Mouse (Mus musculus) midbrain, embryonic 12.5 days (tissue): ENCODE results near the gene Rnpep. TPM values are rescaled to one million over a fixed set of nuclear protein-coding genes. Genes with fewer than 3 reads are reported as not detected.
"Not testable (repeated sequence)": the region's sequence is repeated elsewhere in the genome, so short reads cannot be mapped to it uniquely, and the experiment has no call there.

Experiments used
- ATAC-seq: fragments of 200-750 bp; cut with Nextera tagmentation; 2 replicates; pipeline ENCODE4 v1.8.0; 2017; ENCODE audit warnings: low read depth, moderate TSS enrichment, moderate library complexity; ENCODE audit not compliant: low FRiP score
- H3K27ac ChIP-seq: fragments of 300-500 bp; sonication (generic); replicated peaks from 2 replicates; pipeline ENCODE4 v1.5.1; 2016; ENCODE audit warnings: mild to moderate bottlenecking
- H3K27me3 ChIP-seq: fragments of 300-500 bp; sonication (generic); 2 replicates; pipeline ENCODE4 v1.6.1; 2016; ENCODE audit warnings: mild to moderate bottlenecking
- H3K36me3 ChIP-seq: fragments of 300-500 bp; sonication (generic); 2 replicates; pipeline ENCODE4 v1.6.1; 2016
- H3K4me1 ChIP-seq: fragments of 300-500 bp; sonication (generic); 2 replicates; pipeline ENCODE4 v1.6.1; 2016
- H3K4me2 ChIP-seq: fragments of 300-500 bp; sonication (generic); replicated peaks from 2 replicates; pipeline ENCODE4 v1.6.1; 2016; ENCODE audit warnings: mild to moderate bottlenecking, moderate library complexity
- H3K4me3 ChIP-seq: fragments of 300-500 bp; sonication (generic); 2 replicates; pipeline ENCODE4 v1.5.1; 2016; ENCODE audit warnings: mild to moderate bottlenecking
- H3K9ac ChIP-seq: fragments of 300-500 bp; sonication (generic); replicated peaks from 2 replicates; pipeline ENCODE4 v1.6.1; 2016; ENCODE audit warnings: mild to moderate bottlenecking, moderate library complexity
- H3K9me3 ChIP-seq: fragments of 300-500 bp; sonication (generic); 2 replicates; pipeline ENCODE4 v1.6.1; 2016; ENCODE audit warnings: mild to moderate bottlenecking
- WGBS: fragments of 180-500 bp; shearing (Covaris S2); methylation state at CpG from one replicate; pipeline ENCODE4 v1.1.7; 2016; 5-methylcytosine and 5-hydroxymethylcytosine counted together
- polyA plus RNA-seq: library from polyadenylated mRNA; unstranded; fragments of >200 nt; fragmentation: Nextera tagmentation; extraction: Ambion mirVana; gene quantifications from 2 replicates; pipeline ENCODE4 v1.2.1, GENCODE M21; 2016

The Rnpep gene
- polyA plus RNA-seq, 1 experiment from 2014 or later, result 101 TPM

DNA sequence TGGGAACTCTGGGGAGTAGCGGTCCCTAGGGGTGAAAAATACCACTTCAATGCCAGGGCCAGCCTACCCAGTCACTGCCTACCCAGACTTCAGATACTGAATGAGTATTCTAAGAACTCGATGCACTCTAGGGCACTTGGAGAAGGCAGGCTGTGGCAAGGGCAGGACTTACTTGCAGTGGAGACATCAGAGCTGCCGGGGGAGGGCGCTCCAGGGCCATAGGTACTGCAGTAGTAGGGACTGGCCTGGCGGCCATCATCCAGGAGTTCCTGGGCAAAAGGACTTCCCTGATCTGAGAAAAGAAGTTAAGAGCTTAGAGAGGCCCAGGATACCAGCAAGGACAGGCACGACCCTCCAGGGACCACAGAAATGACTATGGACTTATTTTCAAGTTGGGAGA is 27.6 kb downstream of the Rnpep start:
- H3K4me1 ChIP-seq, result peaks cover 10% of the 10 kb centered on the region
- H3K27me3 ChIP-seq, result peaks cover 10% of the 10 kb centered on the region; the same call in 1 of the 2 replicates
- no peak overlapping the region for H3K27ac ChIP-seq
- no peaks in the 10 kb centered on the region for H3K9me3 ChIP-seq
- 81% methylated on average over 6 of the region's 6 CpGs for WGBS
- H3K4me3 ChIP-seq, result no peak overlapping the region
- H3K9ac ChIP-seq, result no peak overlapping the region
- no peak for ATAC-seq
- no peaks in the 10 kb centered on the region for H3K36me3 ChIP-seq
- no peak overlapping the region for H3K4me2 ChIP-seq

DNA sequence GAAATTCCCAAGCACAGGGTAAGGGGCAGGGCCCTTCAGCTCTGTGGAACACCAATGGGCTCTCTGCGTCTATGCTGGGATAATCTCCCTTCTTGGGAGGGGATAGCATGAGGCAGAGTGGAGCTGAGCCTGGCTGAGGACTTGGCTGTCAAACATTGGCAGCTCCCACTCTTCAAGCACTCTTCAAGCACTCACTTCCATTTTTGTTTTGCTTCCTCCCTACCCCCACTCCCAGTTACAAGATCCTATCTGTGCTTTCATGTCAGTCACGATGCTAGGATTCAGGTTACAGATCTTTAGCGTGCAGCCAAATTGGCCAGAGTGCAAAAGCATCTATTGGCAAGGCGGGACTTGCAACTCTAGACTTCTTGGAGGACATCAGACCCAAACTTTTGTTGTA is 31.0 kb downstream of the Rnpep start:
- no peak overlapping the region for H3K4me2 ChIP-seq
- 65% methylated on average over 4 of the region's 4 CpGs for WGBS

DNA sequence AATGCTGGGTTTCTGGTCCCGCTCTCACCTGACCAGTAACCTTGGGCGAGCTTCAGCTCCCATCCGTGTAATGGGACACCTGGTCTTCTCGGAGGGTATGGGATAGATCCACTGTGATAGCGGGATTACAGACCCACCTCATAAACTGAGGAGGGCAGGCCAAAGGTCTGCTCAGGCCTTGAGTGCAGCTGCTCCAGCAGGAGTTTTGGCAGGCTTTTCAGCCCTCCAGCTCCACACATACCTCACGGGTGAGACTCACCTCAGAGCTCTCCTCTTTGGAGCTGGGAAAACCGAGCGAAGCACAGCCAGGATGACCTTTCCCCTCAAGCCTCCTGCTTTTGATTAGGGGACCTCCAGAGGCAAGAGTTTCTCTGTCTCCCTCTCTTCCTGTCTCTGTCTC is 32.5 kb downstream of the Rnpep start:
- peaks cover 15% of the 10 kb centered on the region for H3K27me3 ChIP-seq
- WGBS, result 91% methylated on average over 8 of the region's 8 CpGs
- no peak overlapping the region for H3K4me2 ChIP-seq
- peaks cover 6% of the 10 kb centered on the region; the same call in 1 of the 2 replicates for H3K4me1 ChIP-seq
- no peaks in the 10 kb centered on the region for H3K9me3 ChIP-seq
- H3K27ac ChIP-seq, result no peak overlapping the region
- no peak overlapping the region for H3K4me3 ChIP-seq
- ATAC-seq, result no peak
- H3K36me3 ChIP-seq, result no peaks in the 10 kb centered on the region
- H3K9ac ChIP-seq, result no peak overlapping the region

More for the DNA sequence above, 31.0 kb downstream of the Rnpep start:
- Histone ChIP-seq H3K27ac (no peak overlapping the region), H3K36me3 (no peaks in the 10 kb centered on the region), H3K27me3 (peaks cover 22% of the 10 kb centered on the region), H3K9ac (no peak overlapping the region), H3K9me3 (no peaks in the 10 kb centered on the region), H3K4me1 (peaks cover 6% of the 10 kb centered on the region; the same call in 1 of the 2 replicates), H3K4me3 (no peak overlapping the region)
- no peak for ATAC-seq

- peaks cover 15% of the 10 kb centered on the region for H3K27me3 ChIP-seq
- H3K4me1 ChIP-seq, result peaks cover 6% of the 10 kb centered on the region; the same call in 1 of the 2 replicates
- H3K4me2 ChIP-seq, result no peak overlapping the region
- H3K9me3 ChIP-seq, result no peaks in the 10 kb centered on the region
- no peak overlapping the region for H3K9ac ChIP-seq
- H3K36me3 ChIP-seq, result no peaks in the 10 kb centered on the region
- H3K4me3 ChIP-seq, result no peak overlapping the region
- 92% methylated on average over 2 of the region's 3 CpGs for WGBS
- ATAC-seq, result no peak
- no peak overlapping the region for H3K27ac ChIP-seq
Observed at GRCm38 (mm10) chr1:135250706-135251105, 33.2 kb downstream of the Rnpep start.

GRCm38 (mm10) chr1:135248434-135248850 is 35.4 kb downstream of the Rnpep start:
- H3K4me3 ChIP-seq, result peak overlapping the region; percentile 39
- peak; percentile 58; the same call in 1 of the 2 replicates for ATAC-seq
- peak overlapping the region; percentile 37; the same call in 1 of the 2 replicates for H3K9ac ChIP-seq
- no peaks in the 10 kb centered on the region for H3K9me3 ChIP-seq
- peak overlapping the region; percentile 53 for H3K4me2 ChIP-seq
- peaks cover 15% of the 10 kb centered on the region for H3K27me3 ChIP-seq
- no peaks in the 10 kb centered on the region for H3K36me3 ChIP-seq
- WGBS, result 5% methylated on average over 15 of the region's 15 CpGs
- no peak overlapping the region for H3K27ac ChIP-seq
- peaks cover 6% of the 10 kb centered on the region; the same call in 1 of the 2 replicates for H3K4me1 ChIP-seq

- ATAC-seq, result no peak
- Histone ChIP-seq H3K36me3 (no peaks in the 10 kb centered on the region), H3K27ac (no peak overlapping the region), H3K4me2 (no peak overlapping the region), H3K4me1 (peaks cover 6% of the 10 kb centered on the region; the same call in 1 of the 2 replicates), H3K27me3 (0 out of 2 replicates have a peak, but pooled peaks cover 8% of the 10 kb centered on the region), H3K9me3 (no peaks in the 10 kb centered on the region), H3K4me3 (no peak overlapping the region), H3K9ac (no peak overlapping the region)
- whole genome bisulfite sequencing, result 82% methylated on average over 8 of the region's 8 CpGs
Observed at GRCm38 (mm10) chr1:135244014-135244413, 39.9 kb downstream of the Rnpep start.

DNA sequence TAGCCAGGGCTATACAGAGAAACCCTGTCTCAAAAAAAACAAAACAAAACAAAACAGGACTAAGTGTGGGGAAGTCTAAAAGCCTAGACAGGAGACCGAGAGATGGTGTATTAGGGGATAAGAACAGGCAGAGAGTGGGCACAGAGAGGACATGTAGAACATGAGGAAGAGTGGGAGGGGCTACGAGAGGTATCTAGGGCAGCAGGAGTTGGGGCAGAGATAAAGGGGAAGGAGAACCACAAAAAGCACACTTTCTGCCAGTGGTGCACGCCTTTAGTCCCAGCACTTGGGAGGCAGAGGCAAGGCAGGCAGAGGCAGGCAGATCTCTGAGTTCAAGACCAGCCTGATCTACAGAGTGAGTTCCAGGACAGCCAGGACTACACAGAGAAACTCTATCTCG is 43.7 kb downstream of the Rnpep start:
- WGBS, result 86% methylated on average over 4 of the region's 4 CpGs
- not testable (repeated sequence) for H3K27ac ChIP-seq, H3K4me1 ChIP-seq, H3K4me3 ChIP-seq, H3K9me3 ChIP-seq, H3K4me2 ChIP-seq, ATAC-seq, H3K36me3 ChIP-seq, H3K9ac ChIP-seq, H3K27me3 ChIP-seq

- no peaks in the 10 kb centered on the region for H3K9me3 ChIP-seq
- 73% methylated on average over 12 of the region's 12 CpGs for WGBS
- no peak overlapping the region for H3K27ac ChIP-seq
- no peaks in the 10 kb centered on the region for H3K36me3 ChIP-seq
- no peak overlapping the region for H3K9ac ChIP-seq
- no peak for ATAC-seq
- no peaks in the 10 kb centered on the region for H3K27me3 ChIP-seq
- no peak overlapping the region for H3K4me2 ChIP-seq
- H3K4me1 ChIP-seq, result no peaks in the 10 kb centered on the region
- H3K4me3 ChIP-seq, result no peak overlapping the region
Observed at GRCm38 (mm10) chr1:135237131-135237851, 46.6 kb downstream of the Rnpep start.

DNA sequence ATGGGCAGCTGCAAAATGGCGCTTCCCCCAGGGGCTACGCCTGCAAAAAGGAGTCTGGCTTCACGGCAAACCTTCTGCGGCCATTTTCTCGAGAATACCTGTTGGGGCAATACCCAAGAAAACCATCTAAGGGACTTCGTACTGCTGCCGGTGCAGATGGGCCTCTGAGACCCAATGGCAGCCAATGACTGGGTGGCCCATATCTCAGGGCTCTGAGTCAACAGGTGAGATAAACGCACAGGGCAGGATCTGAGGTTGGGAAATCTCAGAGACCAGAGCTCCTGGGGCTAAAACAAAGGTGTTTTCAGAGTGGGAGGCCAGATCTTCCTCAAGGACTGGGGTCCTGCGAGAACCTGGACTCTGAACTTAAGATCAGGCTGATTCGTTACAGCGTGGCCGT is 49.1 kb downstream of the Rnpep start:
- H3K4me1 ChIP-seq, result no peaks in the 10 kb centered on the region
- H3K27me3 ChIP-seq, result no peaks in the 10 kb centered on the region
- H3K36me3 ChIP-seq, result no peaks in the 10 kb centered on the region
- 89% methylated on average over 12 of the region's 12 CpGs for WGBS
- H3K9ac ChIP-seq, result no peak overlapping the region
- H3K9me3 ChIP-seq, result no peaks in the 10 kb centered on the region
- H3K4me3 ChIP-seq, result no peak overlapping the region
- no peak overlapping the region for H3K4me2 ChIP-seq
- no peak overlapping the region for H3K27ac ChIP-seq
- no peak for ATAC-seq

DNA sequence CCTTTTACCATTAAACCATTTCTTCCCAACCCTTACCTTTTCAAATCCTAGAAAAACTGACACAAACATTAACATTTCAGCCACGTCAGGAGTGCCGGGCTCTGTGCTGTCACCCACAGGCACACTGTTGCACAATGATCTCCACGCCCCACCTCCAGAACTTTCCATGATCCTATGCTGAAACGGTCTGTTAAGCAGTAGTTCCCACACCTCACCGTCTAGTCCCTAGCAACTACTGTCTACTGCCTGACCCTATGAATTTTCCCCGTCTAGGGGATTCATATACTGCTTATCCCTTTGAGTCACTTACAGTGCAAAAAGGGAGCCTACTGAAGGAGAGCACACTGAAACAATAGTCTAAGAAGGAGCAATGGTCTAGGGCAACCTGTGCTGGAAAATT is 49.9 kb downstream of the Rnpep start:
- Histone ChIP-seq H3K4me3 (no peak overlapping the region), H3K9ac (no peak overlapping the region), H3K27ac (no peak overlapping the region), H3K27me3 (no peaks in the 10 kb centered on the region), H3K36me3 (no peaks in the 10 kb centered on the region), H3K4me1 (no peaks in the 10 kb centered on the region), H3K9me3 (no peaks in the 10 kb centered on the region), H3K4me2 (no peak overlapping the region)
- no peak for ATAC-seq
- WGBS, result 94% methylated on average over 6 of the region's 6 CpGs

DNA sequence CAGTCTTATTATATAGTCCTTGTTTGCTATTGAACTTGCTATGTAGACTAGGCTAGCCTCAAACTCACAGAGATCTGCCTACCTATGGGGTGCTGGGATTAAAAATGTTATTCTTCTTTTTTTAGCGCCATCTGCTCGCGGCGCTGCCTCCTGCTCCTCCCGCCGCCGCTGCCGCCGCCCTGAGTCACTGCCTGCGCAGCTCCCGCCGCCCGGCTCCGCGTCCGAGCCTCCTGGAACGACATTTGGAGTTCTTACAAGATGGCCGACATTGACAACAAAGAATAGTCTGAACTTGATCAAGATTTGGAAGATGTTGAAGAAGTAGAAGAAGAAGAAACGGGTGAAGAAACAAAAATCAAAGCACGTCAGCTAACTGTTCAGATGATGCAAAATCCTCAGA is 52.0 kb downstream of the Rnpep start:
- not testable (repeated sequence) for H3K27ac ChIP-seq, H3K4me1 ChIP-seq, H3K36me3 ChIP-seq, H3K27me3 ChIP-seq, ATAC-seq, H3K9ac ChIP-seq, H3K4me3 ChIP-seq, H3K4me2 ChIP-seq, H3K9me3 ChIP-seq
- 80% methylated on average over 20 of the region's 20 CpGs for WGBS

DNA sequence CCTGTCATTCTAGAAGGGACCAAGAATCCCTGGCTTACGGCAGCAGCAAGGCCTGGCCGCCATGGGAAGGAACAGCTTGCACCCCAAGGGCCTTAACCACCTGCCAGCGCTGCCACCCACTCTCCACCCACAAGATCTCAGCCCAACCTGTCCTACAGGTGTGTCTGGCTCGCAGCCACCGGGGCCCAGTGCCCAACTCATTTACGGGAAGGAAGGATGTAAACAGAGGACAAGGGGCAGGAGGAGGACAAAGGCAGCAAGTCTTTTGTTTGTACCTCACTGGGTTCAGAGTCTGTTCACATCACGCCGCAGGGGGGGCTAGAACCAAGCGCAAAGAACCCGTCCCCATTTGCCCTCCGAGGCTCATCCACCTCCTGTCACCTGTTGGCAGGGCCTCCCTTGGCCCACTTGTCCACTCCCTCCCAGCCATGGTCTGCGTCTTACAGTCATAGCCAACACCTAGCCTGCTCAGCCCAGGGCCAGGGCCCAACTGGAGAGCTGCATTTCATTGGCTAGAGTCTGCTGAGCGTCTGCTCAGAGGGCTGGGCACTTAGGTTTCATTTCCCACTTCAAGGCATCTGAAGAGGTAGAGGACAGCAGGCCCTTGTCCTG is 56.4 kb downstream of the Rnpep start:
- WGBS, result 82% methylated on average over 13 of the region's 13 CpGs

More for the DNA sequence above, 56.4 kb downstream of the Rnpep start:
- no peak for ATAC-seq
- no peak overlapping the region for H3K27ac ChIP-seq
- no peak overlapping the region for H3K9ac ChIP-seq
- H3K4me3 ChIP-seq, result no peak overlapping the region
- no peaks in the 10 kb centered on the region for H3K36me3 ChIP-seq
- H3K27me3 ChIP-seq, result no peaks in the 10 kb centered on the region
- no peaks in the 10 kb centered on the region for H3K9me3 ChIP-seq
- H3K4me1 ChIP-seq, result no peaks in the 10 kb centered on the region
- H3K4me2 ChIP-seq, result no peak overlapping the region
